Mouse (Mus musculus): Measurements from ENCODE around the gene Olfr544.

Olfr544 gene

DNA sequence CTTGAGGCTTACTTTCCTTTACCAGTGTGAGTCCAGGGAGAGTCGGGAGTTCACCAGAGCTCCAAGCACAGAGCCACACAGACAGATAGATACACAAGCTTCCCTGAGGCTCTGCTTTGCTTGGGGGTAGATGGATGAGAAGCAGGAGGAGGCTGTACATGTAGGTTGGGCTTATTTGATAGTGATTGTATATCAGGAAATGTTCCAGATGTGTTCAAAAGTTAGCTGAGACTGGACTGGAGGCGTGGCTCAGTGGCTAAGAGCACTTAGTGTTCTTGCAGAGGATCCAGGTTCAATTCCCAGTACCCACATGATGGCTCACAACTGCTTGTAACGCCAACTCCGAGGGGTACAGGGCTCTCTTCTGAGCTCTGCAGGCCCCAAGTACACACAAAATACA lies 9.7 kb downstream of the Olfr544 start:
- DNase-seq (ENCODE audit: low read depth in 2 of 2, low spot score in 2 of 2): no peak

DNA sequence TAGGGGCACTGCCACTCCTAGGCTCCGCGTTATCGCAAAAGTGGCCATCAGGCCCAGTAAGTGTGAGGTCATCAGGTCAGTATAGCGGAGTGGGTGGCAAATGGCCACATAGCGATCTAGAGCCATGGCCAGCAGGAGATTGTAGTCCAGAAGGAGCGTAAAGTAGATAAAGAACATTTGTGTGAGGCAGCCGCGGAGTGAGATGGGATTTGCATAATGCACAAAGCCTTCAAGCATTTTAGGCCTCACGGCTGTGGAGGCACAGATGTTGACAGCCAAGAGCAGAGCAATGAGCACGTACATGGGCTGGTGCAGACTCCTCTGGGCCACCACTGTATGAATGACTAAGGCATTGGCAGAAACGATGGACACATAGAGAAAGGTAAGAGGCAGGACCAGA lies 10.7 kb downstream of the Olfr544 start:
- no peak for DNase-seq (ENCODE audit: low read depth in 2 of 2, low spot score in 2 of 2)

DNA sequence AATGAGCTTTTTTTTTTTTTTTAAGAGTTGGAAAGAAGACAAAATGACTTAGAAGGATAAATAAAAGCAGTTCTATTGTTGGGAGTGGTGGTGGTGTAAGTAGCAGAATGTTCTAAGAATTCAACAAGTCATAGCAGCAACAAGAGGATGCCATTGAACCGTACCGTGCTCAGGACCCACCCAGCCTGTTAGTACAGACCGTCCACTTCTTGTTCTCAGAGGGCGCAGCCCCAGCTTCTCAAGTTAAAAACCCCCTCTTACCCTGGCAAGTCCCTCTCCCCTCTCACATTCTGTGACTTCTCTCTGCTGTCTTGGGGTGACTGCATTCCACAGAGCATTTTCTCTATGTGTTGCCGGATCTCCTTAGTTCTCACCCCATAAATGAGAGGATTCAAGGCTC lies 11.5 kb downstream of the Olfr544 start:
- DNase-seq (ENCODE audit: low read depth in 2 of 2, low spot score in 2 of 2): no peak

GRCm38 (mm10) chr7:102472675-102473074 lies 15.4 kb downstream of the Olfr544 start:
- no peak for DNase-seq (ENCODE audit: low read depth in 2 of 2, low spot score in 2 of 2)

GRCm38 (mm10) chr7:102467566-102467965 lies 20.5 kb downstream of the Olfr544 start:
- DNase-seq (ENCODE audit: low read depth in 2 of 2, low spot score in 2 of 2): no peak

GRCm38 (mm10) chr7:102458618-102459380 lies 29.3 kb downstream of the Olfr544 start:
- no peak for DNase-seq (ENCODE audit: low read depth in 2 of 2, low spot score in 2 of 2)

DNA sequence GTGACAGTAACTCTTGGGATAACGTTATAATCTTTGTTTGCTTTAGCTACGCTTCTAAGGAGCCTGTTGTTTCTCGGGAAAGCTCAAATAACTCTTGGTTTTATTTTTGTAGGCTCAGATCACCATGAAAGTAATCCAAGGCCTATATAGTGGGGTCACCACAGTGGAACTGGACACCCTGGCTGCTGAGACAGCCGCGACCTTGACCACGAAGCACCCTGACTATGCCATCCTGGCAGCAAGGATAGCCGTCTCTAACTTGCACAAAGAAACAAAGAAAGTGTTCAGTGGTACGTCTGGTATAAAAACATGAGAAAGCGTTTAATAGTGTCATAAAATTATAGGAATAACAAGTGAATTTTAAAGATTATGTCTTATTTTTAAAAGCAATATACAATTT lies 41.7 kb downstream of the Olfr544 start:
- no peak for DNase-seq (ENCODE audit: low read depth in 2 of 2, low spot score in 2 of 2)

DNA sequence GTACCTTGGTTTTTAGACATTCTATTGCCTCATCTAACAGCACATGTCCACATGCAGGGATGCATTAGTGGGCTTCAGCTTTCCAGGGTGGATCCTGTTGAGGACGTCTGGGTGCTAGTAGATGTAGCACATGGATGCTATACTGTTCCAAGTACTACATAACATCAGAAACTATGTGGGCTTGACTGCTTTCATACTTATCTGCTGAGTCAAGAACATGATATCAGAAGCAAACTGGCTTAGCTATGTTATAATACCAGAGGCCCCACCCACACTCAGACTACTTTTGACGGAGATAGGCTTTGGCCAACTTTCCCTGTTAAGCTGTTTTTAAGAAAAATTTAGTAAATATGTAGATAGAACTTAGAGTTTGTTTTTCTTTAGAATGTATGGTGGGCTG lies 43.8 kb downstream of the Olfr544 start:
- DNase-seq (ENCODE audit: low read depth in 2 of 2, low spot score in 2 of 2): no peak

- DNase-seq (ENCODE audit: low read depth in 2 of 2, low spot score in 2 of 2): no peak
Observed at GRCm38 (mm10) chr7:102442432-102442831, 45.7 kb downstream of the Olfr544 start.

- DNase-seq (ENCODE audit: low read depth in 2 of 2, low spot score in 2 of 2): peak; percentile 84 to 89
Observed at GRCm38 (mm10) chr7:102441657-102442391, 46.3 kb downstream of the Olfr544 start, which contains the start of gene Rrm1. TSS of gene Rrm1 (plus strand) at chr7:102441695.

DNA sequence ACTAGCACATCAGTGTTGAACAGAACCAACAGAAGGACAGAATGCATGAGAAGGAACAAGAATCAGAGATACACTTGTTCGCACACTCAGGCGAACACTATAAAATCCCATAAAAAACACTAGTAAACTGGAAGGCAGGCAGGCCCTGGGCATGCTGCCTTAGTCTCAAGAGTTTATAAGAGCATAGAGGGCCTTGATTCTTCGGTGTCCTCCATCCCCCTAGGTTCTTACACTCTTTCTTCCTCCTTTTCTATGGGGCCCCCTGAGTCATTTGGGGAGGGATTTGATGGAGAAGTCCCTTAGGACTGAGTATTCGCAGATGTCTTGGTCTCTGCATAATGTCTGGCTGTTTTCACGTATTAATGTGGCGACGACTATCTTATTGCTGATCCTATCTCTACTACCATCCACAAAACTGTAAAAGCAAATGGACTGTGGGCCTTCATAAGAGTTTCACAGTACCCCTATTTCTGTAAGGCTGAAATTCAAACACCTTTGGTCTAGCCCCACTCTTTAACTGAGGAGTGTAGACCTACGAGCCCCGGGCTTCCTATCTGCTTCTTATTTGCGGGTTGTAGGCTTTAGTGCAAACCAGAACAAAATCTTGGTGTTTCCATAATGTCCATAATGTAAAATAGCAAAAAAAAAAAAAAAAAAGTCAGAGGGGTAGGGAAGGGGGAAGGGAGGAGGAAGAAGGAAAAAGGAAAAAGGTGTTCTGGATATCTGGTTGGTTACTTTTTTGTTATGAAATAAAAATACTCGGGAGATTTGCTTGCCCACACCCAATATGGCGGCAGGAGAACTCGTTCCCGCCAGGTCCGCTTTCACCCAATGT lies 47.1 kb downstream of the Olfr544 start:
- DNase-seq (ENCODE audit: low read depth in 2 of 2, low spot score in 2 of 2): no peak

DNA sequence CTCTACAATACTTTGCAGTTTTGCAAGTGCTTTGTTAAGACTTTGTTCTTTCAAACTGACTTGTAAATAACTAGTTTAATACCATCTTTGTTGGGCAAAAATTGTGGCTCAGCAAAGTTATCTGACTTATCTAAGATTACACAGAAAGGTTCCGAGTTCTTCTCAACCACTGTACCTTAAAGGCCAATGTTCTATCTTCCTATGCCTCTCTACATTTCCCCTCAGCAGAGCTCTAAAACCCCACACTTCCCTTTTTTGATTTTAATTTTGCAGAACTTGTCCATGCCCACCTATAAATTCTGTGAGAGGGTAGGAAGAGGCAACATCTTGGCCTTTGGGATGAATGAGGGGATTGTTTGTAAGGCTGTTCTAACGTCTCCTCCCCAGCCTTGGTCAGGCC lies 53.8 kb downstream of the Olfr544 start:
- no peak for DNase-seq (ENCODE audit: low read depth in 2 of 2, low spot score in 2 of 2)
